ENCODE assay signal across 14 mouse cellular contexts in the genomic region with DNA sequence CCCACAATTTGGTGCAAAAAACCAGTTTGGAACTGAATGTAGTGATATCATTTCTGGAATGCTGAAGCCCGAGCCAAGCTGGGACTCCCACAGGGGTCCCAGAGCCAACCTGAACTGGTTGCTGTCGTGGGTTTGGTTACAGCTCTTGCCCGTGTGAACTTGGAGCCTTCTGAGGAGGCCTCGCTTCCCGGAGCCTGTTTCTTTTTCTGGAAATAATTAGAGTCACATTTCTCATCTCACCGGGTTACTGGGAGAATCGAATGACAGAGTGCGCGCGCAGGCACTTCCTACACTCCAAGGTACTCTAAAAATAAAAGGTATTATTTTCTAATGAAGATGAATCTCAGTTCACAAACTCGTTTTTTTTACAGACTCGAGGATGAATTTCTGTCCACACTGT.
DNase-seq lines count a peak whose midpoint lies in the region; ATAC-seq lines count a peak whose summit lies in the region.
"Had no signal": no experiment of that assay in that cellular context is flagged by ENCODE, and none has a peak within 500 bp of the region (broad histone marks: within the 10 kb centered on the region; RNA-seq: fewer than 3 reads in every experiment).

No protein-coding gene starts in this region.

- no peaks in the 10 kb centered on the region for H3K9me3 ChIP-seq in kidney, embryonic 14.5 days (ENCODE audit: control insufficient read depth, low read length)
- H3K9me3 ChIP-seq in embryonic facial prominence, embryonic 12.5 days: no peaks in the 10 kb centered on the region
- H3K9me3 ChIP-seq: heart, embryonic 15.5 days; midbrain, embryonic 12.5 days had no signal

- no peak overlapping the region for H3K4me3 ChIP-seq in kidney, embryonic 14.5 days (ENCODE audit: low read length)
- H3K4me3 ChIP-seq in embryonic facial prominence, embryonic 12.5 days: no peak overlapping the region
- H3K4me3 ChIP-seq: heart, embryonic 15.5 days; midbrain, embryonic 12.5 days had no signal

- no peaks in the 10 kb centered on the region for H3K27me3 ChIP-seq in kidney, embryonic 14.5 days (ENCODE audit: control insufficient read depth, insufficient read depth, low read length)
- H3K27me3 ChIP-seq in embryonic facial prominence, embryonic 12.5 days: no peaks in the 10 kb centered on the region

- WGBS in kidney, embryonic 14.5 days: 19% methylated on average over 12 of the region's 12 CpGs
- WGBS in embryonic facial prominence, embryonic 12.5 days: 13% methylated on average over 12 of the region's 12 CpGs

- H3K9ac ChIP-seq in kidney, embryonic 14.5 days (ENCODE audit: low read depth, low read length): no peak overlapping the region
- no peak overlapping the region for H3K9ac ChIP-seq in embryonic facial prominence, embryonic 12.5 days
- H3K9ac ChIP-seq: heart, embryonic 15.5 days; midbrain, embryonic 12.5 days had no signal

- H3K4me1 ChIP-seq in kidney, embryonic 14.5 days (ENCODE audit: control insufficient read depth, insufficient read depth, low read length): peaks cover 28% of the 10 kb centered on the region
- H3K4me1 ChIP-seq in embryonic facial prominence, embryonic 12.5 days: peaks cover 69% of the 10 kb centered on the region
- H3K4me1 ChIP-seq: midbrain, embryonic 12.5 days had no signal

- no peak overlapping the region for H3K27ac ChIP-seq in kidney, embryonic 14.5 days (ENCODE audit: low read depth, low read length)
- peak overlapping the region; percentile 84 for H3K27ac ChIP-seq in embryonic facial prominence, embryonic 12.5 days
- H3K27ac ChIP-seq: heart, embryonic 15.5 days; hindbrain, postnatal 0 days; midbrain, embryonic 12.5 days had no signal

- no peak overlapping the region for H3K4me2 ChIP-seq in kidney, embryonic 14.5 days (replicated peaks; ENCODE audit: low read depth, low read length)
- peak overlapping the region; percentile 15; the same call in 1 of the 2 replicates for H3K4me2 ChIP-seq in embryonic facial prominence, embryonic 12.5 days (replicated peaks)
- H3K4me2 ChIP-seq: heart, embryonic 15.5 days; midbrain, embryonic 12.5 days had no signal

- 0 out of 2 replicates have a peak, but pooled peaks have one; percentile 40 for ATAC-seq in kidney, embryonic 14.5 days (ENCODE audit: low FRiP score, low TSS enrichment)
- ATAC-seq in embryonic facial prominence, embryonic 12.5 days (ENCODE audit: insufficient number of reproducible peaks, insufficient read depth, low FRiP score, low TSS enrichment): no peak
- ATAC-seq: forebrain, embryonic 14.5 days; hindbrain, postnatal 0 days; lung, postnatal 0 days had no signal

- no peak for DNase-seq in kidney, adult 8-10 months
- DNase-seq in R1 (ENCODE audit: low read depth, low spot score): peak; percentile 64
- DNase-seq in mesoderm, embryonic 11.5 days (ENCODE audit: low read depth, low spot score): peak; percentile 50
- no peak for DNase-seq in cerebellum, adult 8-10 months
- DNase-seq in lung, postnatal 25 days (ENCODE audit: low spot score): no peak
- DNase-seq: gastrocnemius, postnatal 36 days; liver had no signal

- H3K36me3 ChIP-seq in kidney, embryonic 14.5 days (ENCODE audit: control insufficient read depth, insufficient read depth, low read length): no peaks in the 10 kb centered on the region
- no peaks in the 10 kb centered on the region for H3K36me3 ChIP-seq in embryonic facial prominence, embryonic 12.5 days
- H3K36me3 ChIP-seq: heart, embryonic 15.5 days; midbrain, embryonic 12.5 days had no signal

Comparison
In these comparisons a context has a peak if more than half of its experiments do, and no peak if none do; other contexts are left out.
1. DNase-seq: peak in R1 (single experiment) and mesoderm, embryonic 11.5 days (single experiment); none in kidney, adult 8-10 months (0 of 2), cerebellum, adult 8-10 months (single experiment) and lung, postnatal 25 days (single experiment).